Mouse (Mus musculus) heart, postnatal 25 days (tissue): ENCODE data around the gene Ing4. TPM values are rescaled to one million over a fixed set of nuclear protein-coding genes. Genes with fewer than 3 reads are reported as not detected.

Experiments used
- DNase-seq: peaks from one replicate; pipeline ENCODE4 v3.0.0; 2022; ENCODE audit warnings: low spot score
- intact Hi-C: fragments of 180-260 bp; cut with DNase I; formaldehyde crosslinking; loops from one replicate; pipeline ENCODE4 v1.15.1; 2025
- microRNA-seq: library from miRNA; unstranded; fragments of <30 nt; microRNA quantifications from one replicate; pipeline ENCODE4 v1.2.0, GENCODE M21; 2022
- total RNA-seq, 2 experiments: library from RNA; stranded (reverse); gene quantifications; 2 replicates each; pipeline ENCODE4 v1.2.3; 2021

Ing4 gene
- total RNA-seq, 2 experiments from 2014 or later = 35.0 to 35.6 TPM

GRCm38 (mm10) chr6:125087937-125088336 is 48.4 kb downstream of the Ing4 start:
- intact Hi-C loops = loop anchor here (10.0 kb wide), 1 partner anchor 83 kb away; the partner anchor contains the start of gene Zfp384

DNA sequence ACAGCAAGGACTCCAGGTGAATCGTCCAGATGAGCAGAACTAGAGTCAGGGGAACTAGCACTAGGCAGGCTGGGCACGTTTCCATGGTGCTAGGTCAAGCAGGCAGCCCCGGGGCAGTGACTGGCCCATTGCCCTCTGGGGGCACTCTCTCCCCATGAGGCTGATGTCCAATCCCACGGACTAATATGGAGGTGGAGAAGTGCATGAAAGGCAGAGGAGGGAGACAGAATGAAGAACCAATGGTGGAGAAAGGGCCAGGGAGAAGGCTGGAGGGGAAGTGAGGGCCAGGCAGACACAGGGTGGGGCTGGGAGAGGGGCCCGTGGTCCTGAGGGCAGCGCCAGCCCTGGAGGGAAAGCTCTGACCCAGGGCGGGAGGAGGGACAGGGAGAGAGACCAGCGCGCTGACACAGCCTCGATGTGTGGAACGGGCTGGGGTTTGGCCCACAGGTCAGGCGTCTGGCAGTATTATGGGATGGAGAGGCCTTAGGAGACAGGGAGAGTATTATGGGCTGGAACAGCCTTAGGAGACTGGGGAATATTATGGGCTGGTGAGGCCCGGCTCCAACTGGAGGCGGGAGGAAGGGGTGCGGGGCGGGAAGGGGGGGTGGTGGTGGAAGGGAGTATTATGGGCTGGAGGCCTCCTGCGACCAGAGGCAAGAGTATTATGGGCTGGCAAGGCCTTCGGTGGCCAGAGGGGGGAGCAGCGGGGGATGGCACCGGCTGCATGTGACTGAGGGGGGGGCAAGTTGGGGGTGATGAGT is 49.2 kb downstream of the Ing4 start:
- intact Hi-C loops = loop anchor here (10.0 kb wide), 1 partner anchor 84 kb away; the partner anchor contains the start of gene Zfp384
- DNase-seq = peak; percentile 79

More at GRCm38 (mm10) chr6:125087937-125088336, 48.4 kb downstream of the Ing4 start:
- DNase-seq = no peak

GRCm38 (mm10) chr6:125089521-125090321 is 50.2 kb downstream of the Ing4 start:
- intact Hi-C loops = loop anchor here (10.0 kb wide), 1 partner anchor 85 kb away; the partner anchor contains the start of gene Zfp384

GRCm38 (mm10) chr6:125090341-125091085 is 51.0 kb downstream of the Ing4 start:
- intact Hi-C loops = no loop called here
- DNase-seq = no peak

More at GRCm38 (mm10) chr6:125089521-125090321, 50.2 kb downstream of the Ing4 start:
- DNase-seq = peak; percentile 79

- no peak for DNase-seq
- intact Hi-C loops = no loop called here
Measured at GRCm38 (mm10) chr6:125092372-125092771, 52.8 kb downstream of the Ing4 start.

DNA sequence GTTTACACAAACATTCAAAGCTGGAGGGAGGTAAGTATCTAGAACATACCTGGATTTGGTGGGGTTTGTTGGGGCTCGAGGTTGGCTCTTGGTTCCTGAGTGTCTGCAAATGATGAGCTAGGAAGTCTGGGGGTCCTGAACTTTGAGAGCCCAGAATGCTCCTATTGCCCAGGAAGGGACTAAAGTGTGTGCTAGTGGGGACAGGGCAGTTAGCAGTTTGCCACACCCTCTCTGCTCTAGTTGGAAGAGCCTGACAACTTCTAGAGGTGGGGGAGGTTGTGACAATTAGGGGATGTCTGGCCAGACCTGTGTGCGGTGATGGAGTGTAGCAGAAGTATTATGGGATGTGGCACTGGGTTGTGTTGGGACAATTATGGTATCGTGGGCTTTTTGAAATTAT is 55.3 kb downstream of the Ing4 start:
- no peak for DNase-seq
- intact Hi-C loops = loop anchor here (5.0 kb wide), 1 partner anchor 37 kb away; the partner anchor contains the start of gene Nop2

- peak; percentile 83 for DNase-seq
- intact Hi-C loops = loop anchor here (5.0 kb wide), 1 partner anchor 37 kb away; the partner anchor contains the start of gene Nop2
Measured at GRCm38 (mm10) chr6:125095391-125096278, 56.1 kb downstream of the Ing4 start, which contains the start of gene Chd4. Gene Chd4, plus strand, starts transcription at chr6:125095981.

- intact Hi-C loops = loop anchor here (5.0 kb wide), 1 partner anchor 36 kb away; the partner anchor contains the start of gene Nop2
- DNase-seq = no peak
Measured at GRCm38 (mm10) chr6:125096279-125096596, 56.7 kb downstream of the Ing4 start.

- DNase-seq = peak; percentile 49
- intact Hi-C loops = loop anchor here (5.0 kb wide), 1 partner anchor 36 kb away; the partner anchor contains the start of gene Nop2
Measured at GRCm38 (mm10) chr6:125096597-125097345, 57.2 kb downstream of the Ing4 start.

- intact Hi-C loops = loop anchor here (5.0 kb wide), 1 partner anchor 35 kb away; the partner anchor contains the start of gene Nop2
- DNase-seq = no peak
Measured at GRCm38 (mm10) chr6:125097346-125097689, 57.8 kb downstream of the Ing4 start.

GRCm38 (mm10) chr6:125097951-125098350 is 58.4 kb downstream of the Ing4 start:
- intact Hi-C loops = loop anchor here (5.0 kb wide), 1 partner anchor 34 kb away; the partner anchor contains the start of gene Nop2
- no peak for DNase-seq

DNA sequence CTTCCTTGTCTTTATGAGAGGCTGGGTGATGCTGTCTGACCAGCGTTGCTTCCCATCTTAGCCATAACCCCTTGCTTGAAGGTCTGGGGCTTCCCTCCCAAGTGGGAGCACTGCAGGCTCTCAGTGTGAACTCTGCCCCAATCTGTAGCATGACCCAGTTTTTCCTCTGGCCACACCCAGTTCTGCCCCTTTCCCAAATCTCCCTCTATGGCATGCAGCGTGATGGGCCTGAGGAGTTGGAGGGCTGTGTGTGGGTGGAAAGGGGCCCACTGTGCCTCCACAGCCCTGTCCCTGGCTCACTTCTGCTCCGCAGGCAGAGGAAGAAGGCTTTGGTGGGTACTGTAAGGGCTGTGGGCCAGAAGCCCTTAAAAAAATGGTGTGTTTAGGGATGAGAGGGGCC is 59.0 kb downstream of the Ing4 start:
- no peak for DNase-seq
- intact Hi-C loops = loop anchor here (5.0 kb wide), 1 partner anchor 34 kb away; the partner anchor contains the start of gene Nop2

Small RNA genes within 50 kb of the gene (microRNA-seq; reads per million reads assigned to microRNA genes)
- 0.83 reads per million for gene Mir7045

Other genes starting within 250 kb of the Ing4 start
- 1 to 10 TPM; 2.9 to 3.3 TPM for gene Spsb2, start 231.1 kb upstream of the Ing4 start, total RNA-seq
- gene Tpi1, start 225.5 kb upstream of the Ing4 start, total RNA-seq = 100 to 1,000 TPM; 837 to 904 TPM
- 10 to 100 TPM; 73.7 to 75.3 TPM for gene Usp5, start 210.3 kb upstream of the Ing4 start, total RNA-seq
- 1 to 10 TPM in 1 of 2 experiments, under 1 TPM in 1; 0.91 to 1.6 TPM for gene Cdca3, start 210.2 kb upstream of the Ing4 start, total RNA-seq
- gene Gnb3, start 199.5 kb upstream of the Ing4 start, total RNA-seq = 1 to 10 TPM; 3.0 to 3.2 TPM
- 10 to 100 TPM; 12.3 to 13.5 TPM for gene P3h3, start 182.0 kb upstream of the Ing4 start, total RNA-seq
- 1 to 10 TPM in 1 of 2 experiments, under 1 TPM in 1; 0.62 to 1.0 TPM for gene Gpr162, start 175.8 kb upstream of the Ing4 start, total RNA-seq
- 1 to 10 TPM in 1 of 2 experiments, under 1 TPM in 1; 0.73 to 1.3 TPM for gene Cd4, start 151.5 kb upstream of the Ing4 start, total RNA-seq
- gene Lag3, start 128.1 kb upstream of the Ing4 start, total RNA-seq = under 1 TPM; 0.34 to 0.83 TPM
- gene Ptms, start 119.7 kb upstream of the Ing4 start, total RNA-seq = 100 to 1,000 TPM; 235 to 245 TPM
- 100 to 1,000 TPM; 205 to 207 TPM for gene Mlf2, start 108.4 kb upstream of the Ing4 start, total RNA-seq
- 10 to 100 TPM; 85.8 to 88.6 TPM for gene Cops7a, start 74.2 kb upstream of the Ing4 start, total RNA-seq
- gene Pianp, start 43.1 kb upstream of the Ing4 start, total RNA-seq = 1 to 10 TPM in 1 of 2 experiments, under 1 TPM in 1; 0.49 to 1.1 TPM
- 10 to 100 TPM; 19.2 to 22.0 TPM for gene Zfp384, start 30.6 kb upstream of the Ing4 start, total RNA-seq
- gene Acrbp, start 9.9 kb downstream of the Ing4 start, total RNA-seq = 1 to 10 TPM; 2.5 to 4.1 TPM
- gene Lpar5, start 28.2 kb downstream of the Ing4 start, total RNA-seq = not detected
- gene Chd4, start 56.2 kb downstream of the Ing4 start, total RNA-seq = 100 to 1,000 TPM; 111 to 116 TPM
- gene Nop2, start 92.1 kb downstream of the Ing4 start, total RNA-seq = 10 to 100 TPM; 19.4 to 20.0 TPM
- 10 to 100 TPM in 1 of 2 experiments, 1 to 10 TPM in 1; 7.1 to 12.0 TPM for gene Iffo1, start 105.5 kb downstream of the Ing4 start, total RNA-seq
- gene Gapdh, start 126.7 kb downstream of the Ing4 start, total RNA-seq = 1,000 to 10,000 TPM; 4,843 to 4,911 TPM
- 10 to 100 TPM; 21.9 to 26.8 TPM for gene Ncapd2, start 151.9 kb downstream of the Ing4 start, total RNA-seq
- gene Mrpl51, start 152.0 kb downstream of the Ing4 start, total RNA-seq = 100 to 1,000 TPM; 308 to 324 TPM
- gene Vamp1, start 175.8 kb downstream of the Ing4 start, total RNA-seq = 1 to 10 TPM; 6.2 to 6.3 TPM
- 1 to 10 TPM; 4.1 to 5.0 TPM for gene Tapbpl, start 192.1 kb downstream of the Ing4 start, total RNA-seq
- gene Cd27, start 197.2 kb downstream of the Ing4 start, total RNA-seq = under 1 TPM; 0.16 to 0.36 TPM
- gene Tuba3a, start 246.3 kb downstream of the Ing4 start, total RNA-seq = not detected